Mouse (Mus musculus) lung, adult 18-20 months (tissue): ENCODE measurements at regions not wholly inside any gene's neighbourhood (a gene's known extent, or its start where the extent isn't known, plus 50 kb on each side); places are given as distances from the start of the nearest gene placed in this dataset.

ENCODE experiments used
- DNase-seq, 2 experiments: peaks; one replicate each; pipeline ENCODE4 v3.0.0; 2022; ENCODE audit warnings: mixed read lengths in 2 of 2

DNA sequence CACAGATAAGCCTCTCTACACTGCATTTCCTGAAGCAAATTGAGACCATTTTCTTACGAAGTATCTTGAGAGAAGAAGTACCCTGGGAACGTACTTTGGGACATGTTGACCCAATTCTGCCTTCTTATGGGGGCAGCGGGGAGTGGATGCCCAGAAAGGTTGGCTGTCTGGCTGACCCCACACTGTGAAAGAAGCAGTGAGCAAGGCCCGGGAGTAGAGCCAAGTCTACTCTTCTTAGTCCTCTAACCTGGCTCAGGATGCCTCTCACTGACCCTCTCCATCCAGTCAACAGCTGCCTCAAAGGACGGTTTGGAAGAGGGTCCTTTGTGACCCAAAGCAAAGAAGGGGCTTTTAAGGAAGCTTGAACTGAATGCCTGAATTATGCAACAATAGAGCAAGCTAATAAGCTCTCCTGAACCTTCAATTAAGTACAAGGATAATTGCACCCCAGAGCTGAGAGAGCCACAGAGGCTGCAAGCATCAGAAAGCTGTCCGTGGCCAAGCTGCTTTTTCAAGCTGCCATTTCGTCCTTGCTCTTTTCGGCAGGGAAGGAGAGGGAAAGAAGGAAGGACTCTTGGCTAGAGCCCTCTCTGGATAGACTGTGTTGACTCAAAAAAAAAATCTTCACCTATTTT is 70.3 kb downstream of the Pctp start:
- DNase-seq = no peak

DNA sequence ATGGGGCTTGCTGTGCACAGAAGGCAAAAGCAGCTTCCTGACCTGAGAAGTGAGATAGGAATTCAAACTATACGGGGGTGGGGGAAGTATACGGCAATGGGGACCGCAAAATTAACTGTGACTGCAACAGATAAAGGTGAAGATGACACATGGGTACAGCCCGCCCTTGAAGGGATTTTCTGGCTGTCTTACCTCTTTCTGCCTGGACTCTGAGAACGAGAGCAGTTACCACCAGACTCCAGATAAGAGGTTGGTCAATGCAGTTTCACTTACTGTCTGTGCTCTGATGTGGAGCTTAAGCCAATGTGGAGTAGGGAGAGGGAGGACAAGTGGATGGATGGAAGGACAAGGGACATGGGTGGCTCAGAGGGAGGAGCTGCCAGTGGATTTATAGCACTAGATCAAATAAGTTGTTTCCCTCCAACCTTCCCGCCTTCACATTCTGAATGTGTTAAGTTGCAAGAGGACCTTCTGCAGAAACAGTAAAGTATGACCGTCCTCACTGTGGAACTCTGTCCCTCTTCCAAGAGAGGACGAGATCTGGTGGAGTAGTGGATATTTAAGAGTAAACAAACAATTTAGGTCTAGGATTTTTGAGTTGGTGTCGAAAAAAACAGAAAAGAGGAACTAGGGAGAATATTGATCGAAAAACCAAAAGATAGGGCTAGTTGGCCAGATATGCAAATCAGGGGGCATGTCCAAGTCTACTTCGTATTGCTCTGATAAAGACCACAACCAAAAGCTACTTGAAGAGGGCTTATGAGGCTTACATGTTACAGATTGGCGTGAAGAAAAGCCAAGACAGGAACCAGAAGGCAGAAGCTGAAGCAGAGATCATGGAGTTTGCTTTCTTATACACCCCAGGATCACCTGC is 73.3 kb downstream of the Pctp start:
- DNase-seq = no peak

DNA sequence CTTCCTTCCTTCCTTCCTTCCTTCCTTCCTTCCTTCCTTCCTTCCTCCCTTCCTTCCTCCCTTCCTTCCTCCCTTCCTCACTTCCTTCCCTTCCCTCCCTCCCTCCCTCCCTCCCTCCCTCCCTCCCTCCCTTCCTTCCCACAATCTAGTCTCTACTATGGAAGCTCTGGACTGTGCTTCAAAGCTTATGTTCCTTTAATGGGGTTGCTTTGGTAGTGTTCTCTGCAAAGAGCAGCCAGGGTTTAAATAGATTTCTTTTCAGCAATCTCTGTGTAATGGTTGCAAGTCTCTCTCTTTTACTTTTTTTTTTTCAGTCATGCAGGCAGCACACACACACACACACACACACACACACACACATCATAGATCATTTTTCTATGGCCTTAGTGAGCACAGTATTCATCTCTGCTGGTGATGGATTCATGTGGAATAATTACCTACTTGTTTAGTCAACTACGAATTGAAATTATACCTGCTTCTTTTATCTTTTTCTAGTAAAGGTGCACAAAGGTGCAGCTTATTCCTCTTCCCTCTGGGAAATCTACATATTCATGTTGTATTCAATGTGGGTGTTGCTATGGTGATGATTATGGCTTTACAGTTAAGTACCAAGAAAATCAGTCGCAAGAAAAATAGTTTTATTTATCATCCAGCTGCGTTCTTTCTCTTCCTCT is 75.1 kb downstream of the Pctp start:
- DNase-seq = no peak

DNA sequence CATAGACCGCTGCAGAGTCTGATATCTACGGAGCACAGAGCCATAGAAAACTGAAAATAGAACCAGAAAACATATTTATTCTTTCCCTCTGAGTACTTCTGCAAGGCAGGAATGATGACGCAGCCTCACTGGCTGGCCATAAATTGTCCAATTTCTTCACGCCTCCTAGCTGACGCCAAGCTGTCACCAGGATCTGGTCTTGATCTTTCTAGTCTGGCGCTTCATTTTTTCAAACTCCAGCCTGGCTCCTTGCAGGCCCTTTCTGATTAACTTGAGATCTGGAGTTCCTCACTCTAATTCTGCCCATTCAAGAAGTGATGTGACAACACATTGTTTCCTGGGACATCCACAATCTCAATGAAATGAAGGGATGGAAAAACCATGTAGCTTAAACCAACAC is 80.1 kb downstream of the Pctp start:
- DNase-seq = no peak

DNA sequence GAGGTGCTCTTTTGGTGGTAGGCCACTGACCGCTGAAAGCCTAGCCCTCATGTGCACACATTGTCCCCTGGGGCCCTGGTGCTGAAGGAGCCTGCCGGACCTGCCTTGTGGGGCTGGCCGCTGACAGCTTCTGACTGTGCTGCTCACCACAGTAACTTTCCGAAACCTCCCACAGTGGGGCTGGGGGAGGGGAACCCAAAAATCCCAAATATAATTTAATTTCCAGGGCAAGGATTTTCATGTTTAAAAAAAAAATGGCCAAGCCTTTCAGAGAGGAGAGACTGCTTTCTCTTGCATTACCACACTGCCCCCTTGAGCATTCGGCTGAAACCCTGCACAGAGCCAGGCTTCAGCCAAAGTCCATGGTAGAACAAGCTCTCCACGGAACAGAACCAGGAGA is 81.5 kb downstream of the Pctp start:
- DNase-seq = peak in 1 of 2 experiments; percentile 7

DNA sequence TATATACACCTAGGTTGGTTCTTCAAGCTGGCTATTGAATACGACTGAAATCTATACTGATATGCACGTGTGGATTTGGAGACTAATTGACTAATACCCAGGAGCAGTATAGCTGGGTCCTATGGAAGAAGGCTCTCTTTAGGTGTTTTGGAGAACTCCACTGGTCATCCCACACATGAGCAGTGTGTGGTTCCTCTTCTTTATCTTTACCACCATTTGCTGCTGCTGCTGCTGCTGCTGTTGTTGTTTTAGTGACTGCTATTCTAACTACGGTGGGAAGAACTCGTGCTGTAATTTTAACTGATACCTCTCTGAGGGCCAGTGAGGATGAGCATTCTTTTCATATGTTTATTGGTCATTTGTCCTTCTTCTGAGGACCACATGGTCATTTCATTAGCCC is 86.9 kb downstream of the Pctp start:
- DNase-seq = no peak

DNA sequence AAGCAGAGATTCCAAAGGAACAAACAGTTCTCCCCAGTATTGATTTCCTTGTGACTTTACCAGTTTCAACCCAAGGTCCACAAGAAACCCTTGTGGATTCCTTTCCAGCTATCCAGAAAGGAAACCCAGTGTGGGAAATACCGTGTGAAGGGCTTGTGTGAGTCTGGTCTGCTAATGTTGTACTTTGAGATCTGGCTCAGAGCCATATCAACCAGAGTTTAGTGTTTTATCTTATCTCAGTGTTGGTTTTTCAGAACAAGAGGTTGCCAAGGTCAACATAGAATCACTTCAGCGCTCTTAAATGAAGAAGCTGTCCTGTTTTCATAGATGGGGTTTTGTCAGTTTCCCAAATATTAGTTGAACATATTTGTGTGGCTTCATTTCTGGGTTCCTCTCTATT is 88.1 kb downstream of the Pctp start:
- no peak for DNase-seq

DNA sequence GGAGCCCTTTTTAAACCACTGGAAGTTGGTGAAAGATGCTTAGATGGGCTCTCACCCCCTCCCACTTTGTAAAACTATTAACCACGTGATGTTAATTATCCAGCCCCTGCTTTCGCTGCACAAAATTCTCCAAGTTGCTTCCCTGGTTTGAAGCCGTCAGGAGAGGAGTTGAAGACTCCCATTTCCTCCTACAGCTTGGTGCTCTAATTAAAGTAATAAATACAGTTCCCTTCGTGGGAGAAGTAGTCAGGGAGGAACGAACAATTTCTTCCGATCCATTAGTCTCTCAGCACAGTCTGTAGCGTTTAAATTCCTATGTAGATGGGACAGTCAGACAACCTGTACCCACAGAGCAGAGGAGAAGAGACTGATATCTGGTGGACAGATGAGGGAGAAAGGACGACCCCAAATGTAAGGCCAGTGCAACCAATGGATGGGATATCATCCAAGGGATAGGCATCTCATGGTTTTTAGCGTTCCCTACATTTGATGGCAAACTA is 101.4 kb downstream of the Pctp start:
- no peak for DNase-seq

DNA sequence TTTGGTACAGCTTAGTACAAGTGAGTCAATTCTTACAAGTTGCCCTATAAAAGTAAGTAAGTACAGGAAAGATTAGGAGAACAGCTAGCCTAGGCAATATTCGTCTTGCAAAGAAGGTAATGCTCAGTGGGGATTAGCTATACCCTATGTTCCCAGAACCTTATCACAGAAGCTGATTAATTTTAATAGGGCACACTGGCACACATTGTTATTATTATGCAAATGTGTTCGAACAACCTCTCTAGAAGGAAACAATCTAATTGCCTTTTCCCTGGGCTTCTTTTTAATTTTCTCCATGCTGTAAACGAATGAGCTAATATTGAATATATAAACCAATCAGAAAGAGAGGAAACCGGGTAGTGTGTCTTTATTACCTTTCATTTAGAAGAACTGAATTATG is 104.2 kb downstream of the Pctp start:
- no peak for DNase-seq

DNA sequence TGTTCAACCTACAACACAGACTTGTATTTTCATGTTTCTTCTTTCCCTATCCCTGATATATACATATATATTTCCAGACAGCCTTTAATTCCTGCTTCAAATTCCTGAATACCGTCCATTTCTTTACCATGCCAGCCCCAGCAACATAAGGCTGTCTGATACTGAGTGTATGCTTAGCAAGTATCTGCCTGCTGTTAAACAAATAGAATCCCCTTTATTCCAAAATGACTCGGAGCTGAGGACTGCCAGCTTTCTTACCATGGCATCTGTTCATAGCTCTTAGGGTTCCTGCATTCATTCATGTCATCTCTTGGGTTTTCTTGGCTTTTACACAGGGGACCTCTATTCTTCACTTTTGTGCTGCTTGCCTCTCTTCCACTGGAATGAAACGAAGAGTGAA is 105.8 kb downstream of the Pctp start:
- no peak for DNase-seq

DNA sequence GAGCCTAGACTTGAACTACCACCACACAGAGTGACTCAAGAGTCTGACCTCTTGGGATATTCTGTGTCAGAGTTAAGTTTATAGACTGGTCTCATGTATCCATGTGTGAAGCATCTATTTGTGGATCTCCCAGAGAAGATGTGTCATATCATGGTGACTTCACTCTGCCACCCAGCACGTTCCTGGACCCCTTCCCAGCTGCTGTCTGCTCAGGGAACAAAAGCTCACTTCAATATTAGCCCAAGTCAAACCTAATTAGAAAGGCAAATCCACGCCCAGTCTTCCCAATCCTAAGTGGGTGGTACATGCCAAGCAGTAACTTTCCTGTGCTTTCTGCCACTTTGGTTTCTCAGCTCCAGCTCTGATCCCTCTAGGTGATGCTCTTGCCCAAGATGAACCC is 94.1 kb upstream of the Ankfn1 start:
- no peak for DNase-seq

DNA sequence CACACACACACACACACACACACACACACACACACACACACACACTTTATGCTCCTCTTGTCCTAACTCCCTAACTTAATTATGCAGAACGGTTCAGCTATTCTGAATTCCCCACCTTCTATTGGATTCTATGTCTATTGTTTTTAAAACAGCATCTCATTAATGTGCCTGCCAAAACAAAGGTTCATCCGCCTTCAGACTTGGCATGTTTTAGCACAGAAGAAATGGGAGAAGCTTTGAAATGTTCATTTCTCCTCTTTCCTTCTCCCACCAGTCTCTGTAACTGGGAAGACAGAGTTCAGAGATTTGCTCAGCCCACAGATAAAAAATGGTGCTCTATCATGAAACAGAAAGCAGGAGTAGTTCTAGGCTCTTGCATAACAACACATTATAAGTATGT is 90.1 kb upstream of the Ankfn1 start:
- DNase-seq = no peak

DNA sequence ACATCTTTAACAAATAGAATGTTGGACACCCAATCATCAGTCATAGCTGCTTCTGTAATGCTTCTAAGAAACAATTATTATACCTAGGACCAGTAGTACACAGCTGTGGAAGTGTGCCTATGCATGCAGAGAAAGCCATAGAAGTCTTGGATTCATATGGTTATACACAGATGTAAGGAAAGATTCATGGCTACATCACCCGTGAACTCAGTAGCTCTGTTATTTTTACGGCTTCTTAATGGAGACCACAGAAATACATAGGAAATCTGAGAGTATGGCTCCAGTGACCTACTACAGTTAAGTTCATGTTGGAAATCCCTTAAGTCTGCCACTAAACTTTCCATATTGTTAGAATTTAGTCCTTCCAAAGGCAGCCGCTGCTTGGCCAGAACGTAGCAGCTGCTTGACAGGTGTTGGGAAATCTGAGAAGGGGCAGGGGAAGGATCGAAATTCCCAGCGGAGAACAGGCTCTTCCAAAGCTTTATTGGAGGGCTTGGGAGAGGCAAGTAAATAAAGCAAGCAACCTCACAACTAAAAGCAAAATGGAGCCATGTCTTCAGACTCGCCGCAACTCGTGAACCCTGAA is 78.8 kb upstream of the Ankfn1 start:
- DNase-seq = no peak

DNA sequence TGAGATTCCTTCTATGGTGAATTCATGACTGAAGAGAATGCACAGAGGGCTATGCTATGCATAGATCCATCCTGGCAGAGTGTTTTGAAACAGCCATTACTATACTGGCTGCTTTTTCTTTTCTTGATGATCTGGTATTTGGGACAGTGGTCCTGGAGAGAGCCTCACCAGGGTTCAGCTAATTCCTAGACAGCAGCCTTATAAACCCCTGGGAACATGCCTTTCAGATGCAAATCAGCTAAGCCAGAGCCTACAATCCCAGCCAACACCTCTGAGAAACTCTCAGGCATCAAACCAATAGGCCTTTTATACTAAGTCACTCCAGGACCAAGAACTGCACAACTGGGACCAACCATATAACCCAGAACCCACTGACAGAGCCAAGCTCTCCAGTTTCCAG is 64.4 kb upstream of the Ankfn1 start:
- DNase-seq = no peak

DNA sequence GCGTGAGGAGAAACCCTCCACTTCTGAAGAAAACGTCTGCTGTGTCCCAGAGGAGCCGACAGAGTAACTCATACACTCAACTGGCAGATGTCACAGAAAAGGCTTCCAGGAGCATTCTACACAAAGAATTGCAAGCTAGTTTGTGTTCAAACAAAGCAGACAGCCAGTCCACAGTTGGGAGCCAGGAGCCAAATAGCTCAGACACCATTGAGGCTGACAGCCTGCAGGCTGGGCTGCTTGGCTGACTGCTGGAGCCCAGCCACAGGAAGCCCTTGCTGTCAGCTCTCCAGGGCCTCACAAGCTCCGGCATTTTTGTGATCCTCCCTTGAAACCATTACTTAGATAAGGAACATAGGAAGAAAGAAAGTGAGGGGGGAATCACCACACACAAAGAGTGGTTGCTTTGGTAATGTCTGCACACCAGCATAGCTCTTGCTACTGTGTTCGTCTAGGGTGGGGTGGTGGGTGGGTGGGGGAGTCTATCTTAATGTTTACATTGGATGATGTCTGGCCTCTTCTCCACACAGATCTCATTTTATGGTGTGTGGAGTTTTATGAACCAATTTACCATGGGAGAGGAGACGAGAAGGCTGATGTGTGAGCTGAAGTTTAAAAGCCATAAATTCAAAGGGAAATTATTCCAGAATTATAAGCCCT is 62.3 kb upstream of the Ankfn1 start:
- DNase-seq = peak in 1 of 2 experiments; percentile 5

DNA sequence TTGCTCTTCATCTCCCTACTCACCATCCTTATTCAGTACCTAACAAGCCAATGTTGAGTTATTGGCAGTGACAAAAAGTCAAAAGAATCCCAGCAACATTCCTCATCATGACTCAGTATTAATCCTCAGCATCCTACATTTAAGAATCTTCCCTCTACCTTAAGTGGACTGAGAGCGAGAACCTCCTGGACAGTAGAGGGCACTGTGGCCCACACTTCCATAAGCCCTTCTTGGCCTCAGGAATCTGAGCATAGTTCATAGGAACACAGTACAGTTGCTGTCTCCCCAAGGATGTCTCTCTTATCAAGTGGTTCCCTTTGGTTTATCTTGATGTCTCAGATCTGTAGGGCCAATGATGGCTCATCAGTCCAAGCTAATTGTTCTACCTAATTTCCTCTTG is 60.5 kb upstream of the Ankfn1 start:
- no peak for DNase-seq

DNA sequence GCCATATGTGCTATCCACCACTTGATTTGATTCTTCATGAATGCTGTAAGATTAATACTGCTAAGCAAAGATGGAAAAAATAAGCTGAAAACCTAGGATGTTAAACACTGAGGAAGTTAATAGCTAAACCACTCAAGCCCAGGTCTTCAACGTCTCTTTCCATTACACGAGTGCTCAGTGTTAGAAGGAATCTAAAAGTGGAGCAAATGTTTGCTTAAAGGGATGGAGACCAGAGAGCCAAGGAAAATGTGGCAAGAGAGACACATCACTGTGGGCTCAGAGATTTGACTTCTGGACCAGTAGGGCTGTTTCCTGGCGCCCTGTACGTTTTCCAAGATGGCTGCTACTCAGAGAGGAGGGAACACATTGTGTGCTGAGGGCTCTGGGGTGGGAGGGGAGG is 59.4 kb upstream of the Ankfn1 start:
- no peak for DNase-seq

DNA sequence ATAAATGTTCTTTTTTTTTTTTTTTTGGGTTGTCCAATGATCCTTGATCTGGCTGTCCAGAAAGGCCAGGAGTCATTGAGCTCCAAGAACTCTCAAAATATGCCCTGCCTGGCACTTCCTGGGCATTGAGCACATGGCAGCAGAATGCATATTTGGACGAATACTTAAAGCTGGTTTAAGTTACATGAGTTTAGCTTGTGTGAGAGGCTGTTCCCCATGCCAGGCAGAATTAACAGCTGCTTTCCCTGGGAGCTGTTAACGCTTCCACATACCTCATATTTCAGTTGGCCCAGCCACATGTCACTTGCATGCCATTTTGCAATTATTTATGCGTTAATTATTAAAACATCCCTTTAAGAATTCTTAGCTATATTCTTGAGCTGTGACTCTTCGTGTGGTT is 56.6 kb upstream of the Ankfn1 start:
- DNase-seq = no peak

DNA sequence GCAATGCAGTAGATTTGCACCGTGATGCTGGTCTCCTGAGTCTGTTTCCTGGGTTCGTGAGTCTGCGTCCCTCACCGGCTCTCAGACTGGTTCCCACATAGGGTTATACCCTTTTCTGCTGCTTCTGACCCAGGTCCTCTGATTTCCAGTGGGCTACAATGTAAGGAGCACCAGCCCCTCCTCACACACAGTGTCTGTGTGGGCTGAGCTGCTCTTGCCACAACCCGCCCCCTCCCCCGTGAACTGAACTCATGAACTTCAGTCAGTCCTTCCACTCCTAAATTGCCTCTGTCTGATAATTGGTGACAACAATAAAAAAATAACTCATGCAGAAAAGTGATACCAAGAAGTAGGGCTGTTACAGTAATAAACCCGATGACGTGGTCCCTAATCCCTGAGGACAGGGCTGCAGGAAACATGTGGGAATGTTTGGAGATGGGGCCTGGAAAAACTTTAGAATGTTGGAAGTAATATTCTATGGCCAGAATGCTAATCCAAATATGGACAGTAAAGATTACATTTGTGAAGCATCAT is 54.2 kb upstream of the Ankfn1 start:
- DNase-seq = no peak
